Comparison of ENCODE assay signal across 8 mouse cellular contexts in the genomic region with DNA sequence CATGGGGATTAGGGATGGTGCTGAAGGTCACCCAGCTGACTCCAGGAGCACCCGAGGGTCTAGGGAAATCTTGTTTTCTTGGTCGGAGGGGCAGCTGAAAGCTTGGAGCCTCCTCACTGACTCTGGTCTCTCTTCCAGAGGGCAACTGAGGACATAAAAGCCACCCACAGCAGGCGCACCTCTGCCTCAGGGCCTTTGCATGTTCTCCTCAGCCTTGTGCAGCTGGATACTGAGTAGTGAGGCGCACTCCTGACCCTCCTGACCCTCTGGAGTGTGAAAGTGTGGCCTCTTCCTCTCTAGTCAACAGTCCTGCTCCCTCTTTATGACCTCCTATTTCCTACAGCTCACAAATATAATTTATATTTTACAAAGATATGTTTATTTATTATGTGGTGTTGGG. TPM values are rescaled to one million over a fixed set of nuclear protein-coding genes. Genes with fewer than 3 reads are reported as not detected.
DNase-seq lines count a peak whose midpoint lies in the region; ATAC-seq and TF ChIP-seq lines count a peak whose summit lies in the region.
"Had no signal": no experiment of that assay in that cellular context is flagged by ENCODE, and none has a peak within 500 bp of the region (broad histone marks: within the 10 kb centered on the region; RNA-seq: fewer than 3 reads in every experiment).

No protein-coding gene starts in this region.

- H3K27ac ChIP-seq in spleen, adult 2 months (ENCODE audit: insufficient read depth, low read length), result peak overlapping the region; percentile 91
- peak overlapping the region; percentile 29; the same call in 1 of the 2 replicates for H3K27ac ChIP-seq in forebrain, postnatal 0 days (ENCODE audit: low read depth, low read length)
- H3K27ac ChIP-seq in limb, embryonic 14.5 days (replicated peaks; ENCODE audit: low read depth, low read length), result no peak overlapping the region
- peak overlapping the region; percentile 79 for H3K27ac ChIP-seq in stomach, embryonic 16.5 days (ENCODE audit: low read length)

- H3K36me3 ChIP-seq in spleen, adult 2 months (ENCODE audit: control insufficient read depth, insufficient read depth, low read length), result 0 out of 2 replicates have a peak, but pooled peaks cover 1% of the 10 kb centered on the region
- no peaks in the 10 kb centered on the region for H3K36me3 ChIP-seq in forebrain, postnatal 0 days (ENCODE audit: insufficient read depth)
- H3K36me3 ChIP-seq in limb, embryonic 14.5 days (ENCODE audit: control insufficient read depth, insufficient read depth, low read length), result no peaks in the 10 kb centered on the region
- H3K36me3 ChIP-seq in stomach, embryonic 16.5 days (ENCODE audit: control insufficient read depth, insufficient read depth, low read length), result no peaks in the 10 kb centered on the region

- no peak overlapping the region for H3K4me3 ChIP-seq in spleen, adult 2 months (ENCODE audit: extremely low read depth, insufficient read depth, insufficient read length)
- H3K4me3 ChIP-seq in forebrain, postnatal 0 days (ENCODE audit: low read depth, low read length), result peak overlapping the region; percentile 52
- no peak overlapping the region for H3K4me3 ChIP-seq in limb, embryonic 14.5 days (replicated peaks; ENCODE audit: low read length)
- peak overlapping the region; percentile 53 for H3K4me3 ChIP-seq in stomach, embryonic 16.5 days (replicated peaks; ENCODE audit: low read length)

- no peak overlapping the region for H3K9ac ChIP-seq in forebrain, postnatal 0 days
- H3K9ac ChIP-seq in limb, embryonic 14.5 days (ENCODE audit: low read depth, low read length, severe bottlenecking), result no peak overlapping the region
- H3K9ac ChIP-seq in stomach, embryonic 16.5 days (ENCODE audit: low read length), result no peak overlapping the region

- no peak for TF ChIP-seq POLR2A in spleen, adult 2 months (IDR thresholded peaks at IDR 0.05; ENCODE audit: low read depth, low read length)
- TF ChIP-seq POLR2A in limb, embryonic 14.5 days (IDR thresholded peaks at IDR 0.05; ENCODE audit: borderline replicate concordance, extremely low read depth, insufficient read depth, insufficient read length), result no peak

- no peaks in the 10 kb centered on the region for H3K27me3 ChIP-seq in spleen, adult 2 months (ENCODE audit: control insufficient read depth, insufficient read depth, low read length)
- no peaks in the 10 kb centered on the region for H3K27me3 ChIP-seq in forebrain, postnatal 0 days (ENCODE audit: insufficient read depth, low read length)
- H3K27me3 ChIP-seq in limb, embryonic 14.5 days (ENCODE audit: control insufficient read depth, insufficient read depth, low read length), result no peaks in the 10 kb centered on the region
- no peaks in the 10 kb centered on the region for H3K27me3 ChIP-seq in stomach, embryonic 16.5 days (ENCODE audit: control insufficient read depth, insufficient read depth, low read length)

- ATAC-seq in forebrain, postnatal 0 days, result no peak
- no peak for ATAC-seq in limb, embryonic 14.5 days (ENCODE audit: low FRiP score, low read depth)
- ATAC-seq in stomach, embryonic 16.5 days (ENCODE audit: insufficient read depth, low FRiP score), result no peak
- no peak for ATAC-seq in monocyte, adult 5-6 weeks (replicated peaks; ENCODE audit: insufficient number of reproducible peaks, low FRiP score, low TSS enrichment, poor library complexity, severe bottlenecking)

- WGBS in spleen, adult 2 months, result 74% methylated on average over 4 of the region's 4 CpGs
- 76% methylated on average over 4 of the region's 4 CpGs for whole genome bisulfite sequencing in forebrain, postnatal 0 days
- 71% methylated on average over 4 of the region's 4 CpGs for WGBS in limb, embryonic 14.5 days
- 74% methylated on average over 4 of the region's 4 CpGs for WGBS in stomach, embryonic 16.5 days

- no peaks in the 10 kb centered on the region for H3K9me3 ChIP-seq in forebrain, postnatal 0 days (ENCODE audit: low read length)
- no peaks in the 10 kb centered on the region for H3K9me3 ChIP-seq in limb, embryonic 14.5 days (ENCODE audit: control insufficient read depth, low read length)
- no peaks in the 10 kb centered on the region for H3K9me3 ChIP-seq in stomach, embryonic 16.5 days (replicated peaks; ENCODE audit: control insufficient read depth, low read length)

- peak overlapping the region; percentile 94 for H3K4me2 ChIP-seq in forebrain, postnatal 0 days (ENCODE audit: low read depth)
- peak overlapping the region; percentile 96 for H3K4me2 ChIP-seq in limb, embryonic 14.5 days (replicated peaks; ENCODE audit: low read depth, low read length, severe bottlenecking)
- H3K4me2 ChIP-seq in stomach, embryonic 16.5 days (ENCODE audit: low read depth, low read length), result peak overlapping the region; percentile 98

- DNase-seq in spleen, adult 2 months (ENCODE audit: low read depth in 1 of 2, low spot score in 2 of 2), result no peak
- no peak for DNase-seq in spleen, postnatal 10 days (ENCODE audit: low spot score in 2 of 2)
- no peak for DNase-seq in forebrain, postnatal 0 days
- DNase-seq in limb, embryonic 14.5 days (ENCODE audit: low spot score), result no peak
- DNase-seq in B cell, adult 2 months, result no peak

- no peak for TF ChIP-seq CTCF in spleen, adult 2 months (IDR thresholded peaks at IDR 0.05; ENCODE audit: extremely low read depth, insufficient read depth, insufficient read length, insufficient replicate concordance)
- TF ChIP-seq CTCF in forebrain, postnatal 0 days (IDR thresholded peaks at IDR 0.05; ENCODE audit: low read depth), result no peak

- peaks cover 16% of the 10 kb centered on the region; the same call in 1 of the 2 replicates for H3K4me1 ChIP-seq in spleen, adult 2 months (ENCODE audit: control insufficient read depth, insufficient read depth, insufficient read length)
- no peaks in the 10 kb centered on the region for H3K4me1 ChIP-seq in forebrain, postnatal 0 days (ENCODE audit: insufficient read depth)
- peaks cover 14% of the 10 kb centered on the region; the same call in 1 of the 2 replicates for H3K4me1 ChIP-seq in limb, embryonic 14.5 days (ENCODE audit: control insufficient read depth, insufficient read depth, low read length)
- peaks cover 23% of the 10 kb centered on the region for H3K4me1 ChIP-seq in stomach, embryonic 16.5 days (ENCODE audit: control insufficient read depth, insufficient read depth, low read length)

RNA-seq across cellular contexts. Expression of a gene that starts 4.7 kb away (rescaled TPM):
- polyA plus RNA-seq in spleen, adult 2 months (2012; rRNA removed), result 50.5 and 52.2 TPM in 2 replicates
- 10.2 and 13.9 TPM in 2 replicates for total RNA-seq in forebrain, postnatal 0 days (2014; rRNA removed)
- polyA plus RNA-seq in forebrain, postnatal 0 days (2015; fragmentation: Nextera tagmentation; extraction: Ambion mirVana), result 10.4 and 10.5 TPM in 2 replicates
- polyA plus RNA-seq in limb, embryonic 14.5 days (2012; rRNA removed), result 6.7 TPM in 2 replicates
- 6.8 and 8.1 TPM in 2 replicates for polyA plus RNA-seq in limb, embryonic 14.5 days (2014; fragmentation: Nextera tagmentation; extraction: Ambion mirVana)
- polyA plus RNA-seq in stomach, embryonic 16.5 days (2015; fragmentation: Nextera tagmentation; extraction: Ambion mirVana), result 16.9 and 19.6 TPM in 2 replicates
- total RNA-seq in monocyte, adult 5-6 weeks (2017), result 7.0 to 10.9 TPM (median 8.9 TPM) in 3 replicates

RNA-seq across cellular contexts. Expression of a gene that starts 35.0 kb away (rescaled TPM):
- polyA plus RNA-seq in spleen, adult 2 months (2012; rRNA removed), result 0.04 TPM in 1 of 2 replicates, not detected in the other
- not detected in 2 replicates for total RNA-seq in forebrain, postnatal 0 days (2014; rRNA removed)
- 0.08 TPM in 1 of 2 replicates, not detected in the other for polyA plus RNA-seq in forebrain, postnatal 0 days (2015; fragmentation: Nextera tagmentation; extraction: Ambion mirVana)
- not detected in 2 replicates for polyA plus RNA-seq in limb, embryonic 14.5 days (2012; rRNA removed)
- not detected in 2 replicates for polyA plus RNA-seq in limb, embryonic 14.5 days (2014; fragmentation: Nextera tagmentation; extraction: Ambion mirVana)
- polyA plus RNA-seq in stomach, embryonic 16.5 days (2015; fragmentation: Nextera tagmentation; extraction: Ambion mirVana), result 0.09 TPM in 1 of 2 replicates, not detected in the other
- not detected in 3 replicates for total RNA-seq in monocyte, adult 5-6 weeks (2017)
- polyA plus RNA-seq: limb, embryonic 11.5 days had no signal

Comparison
In these comparisons a context has a peak if more than half of its experiments do, and no peak if none do; other contexts are left out.
1. H3K4me3 ChIP-seq: peak in forebrain, postnatal 0 days (single experiment) and stomach, embryonic 16.5 days (single experiment); none in spleen, adult 2 months (single experiment) and limb, embryonic 14.5 days (single experiment).
2. Peak in every context shown above with its lines, with median percentiles within 50 percentile points of each other: H3K4me2 ChIP-seq.